Mouse (Mus musculus): Measurements from ENCODE around the gene Cpeb2. TPM values are rescaled to one million over a fixed set of nuclear protein-coding genes. Genes with fewer than 3 reads are reported as not detected.

Cpeb2 gene
- polyA plus RNA-seq, 1 experiment = 8.6 TPM

- WGBS = 75% methylated on average over 10 of the region's 10 CpGs
- Histone ChIP-seq H3K27ac (ENCODE audit: control insufficient read depth, insufficient read depth, low read depth, low read length, poor library complexity) (no peak overlapping the region), H3K4me3 (replicated peaks; ENCODE audit: control insufficient read depth, low read depth, low read length) (no peak overlapping the region), H3K4me1 (ENCODE audit: control insufficient read depth, insufficient read depth, low read length) (no peaks in the 10 kb centered on the region)
- TF ChIP-seq POLR2A (IDR thresholded peaks at IDR 0.05; ENCODE audit: borderline replicate concordance, control insufficient read depth, low read depth, low read length) = no peak
- no peak for TF ChIP-seq CTCF (IDR thresholded peaks at IDR 0.05; ENCODE audit: control insufficient read depth, insufficient read depth, low read length)
Observed at GRCm38 (mm10) chr5:43338771-43339475, 106.0 kb downstream of the Cpeb2 start.
